Mouse (Mus musculus): ENCODE measurements around the gene Gkn1. TPM values are rescaled to one million over a fixed set of nuclear protein-coding genes. Genes with fewer than 3 reads are reported as not detected.

Gkn1 gene
- polyA plus RNA-seq, 1 experiment, result not detected

DNA sequence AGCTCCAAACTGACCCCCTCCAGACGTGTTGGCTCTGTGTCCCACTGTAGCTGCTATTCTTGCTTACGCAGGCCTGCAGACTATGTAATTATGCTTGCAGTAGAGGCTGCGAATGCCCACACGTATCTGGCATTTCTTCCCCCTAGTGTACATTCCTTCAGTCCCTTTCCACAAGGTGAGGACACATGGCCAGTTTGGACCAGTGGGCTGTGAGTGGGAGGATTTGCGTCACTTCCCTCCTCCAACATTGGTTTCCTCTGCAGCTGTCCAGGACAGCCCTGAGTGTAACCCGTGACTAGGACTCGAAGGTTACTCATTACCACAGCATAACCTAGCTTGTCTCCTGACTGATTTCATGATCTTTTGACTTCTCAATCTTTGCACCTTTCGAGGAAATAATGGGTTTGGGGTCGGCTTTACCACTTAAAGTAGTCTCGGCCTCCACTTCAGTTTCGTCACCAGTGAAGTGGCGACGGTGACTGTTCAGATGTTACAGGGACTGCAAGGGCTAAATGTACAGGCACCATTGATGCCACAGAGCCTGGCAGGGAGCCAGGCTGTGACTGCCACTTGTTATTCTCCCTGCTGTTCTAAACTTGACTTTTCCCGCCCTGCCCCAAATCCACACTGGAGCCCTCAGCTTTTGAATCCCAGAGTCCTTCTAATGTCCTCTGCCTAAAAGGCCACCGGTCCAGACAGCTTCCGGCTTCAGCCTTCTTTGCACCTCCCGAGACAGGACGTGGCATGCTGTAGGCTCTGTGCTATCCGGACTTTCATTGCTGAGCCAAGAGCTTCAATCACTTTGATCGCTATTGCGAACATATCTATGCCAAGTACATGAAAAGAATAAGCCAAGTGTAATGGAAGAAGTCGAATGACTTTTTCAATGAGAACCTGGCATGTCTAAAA, 22.2 kb downstream of the Gkn1 start:
- H3K4me1 ChIP-seq (ENCODE audit: control insufficient read depth, insufficient read depth, low read length), result peaks cover 11% of the 10 kb centered on the region
- TF ChIP-seq POLR2A (IDR thresholded peaks at IDR 0.05; ENCODE audit: borderline replicate concordance, low read depth, low read length) (no peak), CTCF (IDR thresholded peaks at IDR 0.05; ENCODE audit: low read depth, low read length) (no peak)
- H3K27ac ChIP-seq (ENCODE audit: insufficient read depth, low read depth, low read length), result peak overlapping the region; percentile 36; the same call in 1 of the 2 replicates
- no peak overlapping the region for H3K4me3 ChIP-seq (ENCODE audit: insufficient read depth, low read length)

DNA sequence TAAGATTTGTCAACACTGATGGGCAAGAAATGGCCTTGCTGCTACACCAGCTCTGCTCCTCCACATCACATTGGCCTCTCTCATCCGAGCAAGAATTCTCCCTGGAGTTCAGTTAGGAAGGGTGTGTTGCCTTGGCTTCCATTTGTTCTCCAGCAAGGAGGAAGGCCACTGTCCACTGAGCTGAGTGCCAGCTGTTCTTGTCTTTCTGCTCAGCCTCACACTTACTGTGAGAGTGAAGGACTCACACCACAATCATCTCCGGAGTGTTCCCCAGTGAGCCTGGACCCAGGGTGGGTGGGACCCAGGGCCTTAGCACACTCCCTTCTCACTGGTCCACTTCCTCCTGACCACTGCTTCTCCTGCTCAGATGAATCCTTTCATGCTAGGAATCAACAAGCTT, 23.8 kb downstream of the Gkn1 start:
- H3K4me1 ChIP-seq (ENCODE audit: control insufficient read depth, insufficient read depth, low read length), result peaks cover 11% of the 10 kb centered on the region
- H3K27ac ChIP-seq (ENCODE audit: insufficient read depth, low read depth, low read length), result no peak overlapping the region
- no peak for TF ChIP-seq POLR2A (IDR thresholded peaks at IDR 0.05; ENCODE audit: borderline replicate concordance, low read depth, low read length)
- no peak for TF ChIP-seq CTCF (IDR thresholded peaks at IDR 0.05; ENCODE audit: low read depth, low read length)
- H3K4me3 ChIP-seq (ENCODE audit: insufficient read depth, low read length), result no peak overlapping the region

DNA sequence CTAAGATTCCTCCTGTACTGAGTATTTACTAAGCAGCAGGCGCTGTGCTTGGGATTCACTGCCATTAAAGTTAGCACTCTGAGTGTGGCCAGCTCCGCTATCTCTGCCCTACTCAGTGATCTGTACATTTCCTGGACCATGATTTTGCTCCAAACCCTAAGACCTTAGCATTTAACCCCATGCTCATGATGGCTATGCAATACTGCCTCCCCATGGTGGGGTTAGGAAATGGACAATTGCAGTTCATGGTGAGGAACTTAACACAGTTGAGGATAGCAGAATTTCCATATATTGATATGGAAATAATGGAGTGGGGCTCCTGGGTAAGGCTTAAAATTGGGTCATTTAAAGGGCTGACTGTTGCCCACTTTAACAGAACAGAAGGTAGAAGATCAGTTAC, 27.4 kb downstream of the Gkn1 start:
- H3K27ac ChIP-seq (ENCODE audit: insufficient read depth, low read depth, low read length), result no peak overlapping the region
- peaks cover 6% of the 10 kb centered on the region for H3K4me1 ChIP-seq (ENCODE audit: control insufficient read depth, insufficient read depth, low read length)
- no peak overlapping the region for H3K4me3 ChIP-seq (ENCODE audit: insufficient read depth, low read length)
- TF ChIP-seq CTCF (IDR thresholded peaks at IDR 0.05; ENCODE audit: low read depth, low read length), result no peak
- no peak for TF ChIP-seq POLR2A (IDR thresholded peaks at IDR 0.05; ENCODE audit: borderline replicate concordance, low read depth, low read length)

DNA sequence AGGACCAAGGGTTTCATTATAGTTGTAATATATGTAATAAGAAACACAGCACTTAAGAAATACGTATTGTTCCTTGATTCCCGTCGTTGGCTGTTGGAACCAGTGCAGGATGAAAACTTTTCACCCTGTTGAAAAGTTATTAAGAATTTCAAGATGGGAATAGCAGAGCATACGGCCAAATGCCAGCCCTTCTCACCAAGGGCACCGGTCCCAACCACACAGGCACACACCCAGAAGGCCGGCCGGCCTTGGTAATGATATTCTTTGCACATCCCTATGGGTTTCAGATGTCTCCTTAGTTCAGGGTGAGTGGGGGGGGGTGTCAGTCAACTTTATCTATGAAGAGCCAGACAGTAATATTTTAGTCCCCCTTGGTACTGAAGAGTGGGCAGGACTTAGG, 32.1 kb downstream of the Gkn1 start:
- Histone ChIP-seq H3K4me1 (ENCODE audit: control insufficient read depth, insufficient read depth, low read length) (peaks cover 9% of the 10 kb centered on the region), H3K27ac (ENCODE audit: insufficient read depth, low read depth, low read length) (no peak overlapping the region), H3K4me3 (ENCODE audit: insufficient read depth, low read length) (no peak overlapping the region)
- no peak for TF ChIP-seq POLR2A (IDR thresholded peaks at IDR 0.05; ENCODE audit: borderline replicate concordance, low read depth, low read length)
- no peak for TF ChIP-seq CTCF (IDR thresholded peaks at IDR 0.05; ENCODE audit: low read depth, low read length)

DNA sequence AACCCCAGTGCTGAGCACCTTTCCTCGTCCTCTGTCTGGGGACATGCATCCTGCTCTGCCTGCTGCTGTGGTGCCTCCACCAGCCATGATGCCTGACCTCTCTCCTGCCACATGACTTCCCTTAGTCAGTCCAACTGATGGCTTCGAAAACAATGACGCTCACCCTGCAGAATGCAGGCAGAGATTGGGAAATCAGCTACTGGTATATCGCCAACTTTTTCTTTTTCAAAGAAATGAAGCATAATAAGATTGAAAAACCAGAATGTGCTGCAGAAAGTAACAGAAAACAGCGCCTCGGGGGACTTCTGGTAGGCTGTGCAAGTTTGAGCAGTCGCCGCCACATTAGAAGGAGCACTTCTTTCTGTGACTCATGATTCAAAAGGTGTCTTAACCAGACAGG, 33.8 kb downstream of the Gkn1 start:
- H3K4me3 ChIP-seq (ENCODE audit: insufficient read depth, low read length), result no peak overlapping the region
- TF ChIP-seq CTCF (IDR thresholded peaks at IDR 0.05; ENCODE audit: low read depth, low read length) (no peak), POLR2A (IDR thresholded peaks at IDR 0.05; ENCODE audit: borderline replicate concordance, low read depth, low read length) (no peak)
- H3K27ac ChIP-seq (ENCODE audit: insufficient read depth, low read depth, low read length), result no peak overlapping the region
- peaks cover 9% of the 10 kb centered on the region for H3K4me1 ChIP-seq (ENCODE audit: control insufficient read depth, insufficient read depth, low read length)

DNA sequence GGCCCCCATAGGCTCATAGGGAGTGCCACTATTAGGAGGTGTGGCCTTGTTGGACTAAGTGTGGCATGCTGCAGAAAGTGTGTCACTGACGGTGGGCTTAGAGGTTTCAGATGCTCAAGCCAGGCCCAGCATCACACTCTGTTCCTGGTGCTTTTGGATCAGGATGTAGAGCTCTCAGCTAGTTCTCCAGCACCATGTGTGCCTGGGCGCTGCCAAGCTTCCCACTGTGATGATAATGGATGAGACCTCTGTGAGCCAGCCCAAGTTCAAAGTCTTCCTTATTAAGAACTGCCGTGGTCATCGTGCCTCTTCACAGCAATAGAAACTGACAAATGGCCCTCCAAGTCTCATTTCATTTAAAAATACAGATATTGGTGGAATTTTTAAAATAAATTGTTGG, 38.0 kb downstream of the Gkn1 start:
- Histone ChIP-seq H3K4me3 (ENCODE audit: insufficient read depth, low read length) (no peak overlapping the region), H3K4me1 (ENCODE audit: control insufficient read depth, insufficient read depth, low read length) (peaks cover 9% of the 10 kb centered on the region), H3K27ac (ENCODE audit: insufficient read depth, low read depth, low read length) (no peak overlapping the region)
- no peak for TF ChIP-seq POLR2A (IDR thresholded peaks at IDR 0.05; ENCODE audit: borderline replicate concordance, low read depth, low read length)
- TF ChIP-seq CTCF (IDR thresholded peaks at IDR 0.05; ENCODE audit: low read depth, low read length), result no peak

DNA sequence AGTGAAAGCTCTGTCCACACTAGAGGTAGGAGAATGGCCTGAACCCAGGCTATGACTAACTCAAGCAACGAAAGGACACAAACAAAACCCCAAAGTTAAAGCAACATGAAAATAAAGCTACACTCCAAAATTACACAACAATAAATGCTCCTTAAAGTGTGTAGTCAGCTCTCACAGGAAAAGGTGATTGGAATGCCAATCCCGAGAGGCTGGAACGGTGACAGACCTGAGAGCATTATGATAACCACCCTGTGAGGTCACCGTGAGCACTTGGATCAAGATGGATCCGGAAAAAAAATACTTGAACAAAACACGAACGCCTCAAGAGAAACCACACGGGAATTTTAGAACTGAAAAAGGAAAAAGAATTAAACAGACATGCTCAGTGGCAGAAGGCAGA, 46.3 kb downstream of the Gkn1 start:
- H3K4me1 ChIP-seq (ENCODE audit: control insufficient read depth, insufficient read depth, low read length), result peaks cover 3% of the 10 kb centered on the region; the same call in 1 of the 2 replicates
- TF ChIP-seq CTCF (IDR thresholded peaks at IDR 0.05; ENCODE audit: low read depth, low read length) (no peak), POLR2A (IDR thresholded peaks at IDR 0.05; ENCODE audit: borderline replicate concordance, low read depth, low read length) (no peak)

DNA sequence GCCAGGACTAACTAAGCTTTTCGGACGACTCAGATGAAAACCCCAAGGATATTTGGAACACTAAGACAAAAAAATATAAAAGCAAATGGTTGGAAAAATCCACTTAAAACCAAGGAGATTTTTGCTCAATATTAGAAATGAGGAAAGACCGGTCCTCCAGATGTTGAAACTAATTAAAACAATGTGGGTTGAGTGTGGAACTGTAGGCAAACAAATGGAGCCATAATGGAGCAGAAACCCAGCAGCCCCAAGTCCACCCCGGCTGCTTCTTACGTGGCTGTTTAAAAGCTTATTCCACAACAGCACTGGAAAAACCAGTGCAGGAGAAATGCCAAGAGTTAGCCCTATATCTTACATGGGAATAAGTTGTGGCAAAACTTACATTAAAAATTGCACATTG, 48.0 kb downstream of the Gkn1 start:
- TF ChIP-seq POLR2A (IDR thresholded peaks at IDR 0.05; ENCODE audit: borderline replicate concordance, low read depth, low read length) (no peak), CTCF (IDR thresholded peaks at IDR 0.05; ENCODE audit: low read depth, low read length) (no peak)
- peaks cover 3% of the 10 kb centered on the region; the same call in 1 of the 2 replicates for H3K4me1 ChIP-seq (ENCODE audit: control insufficient read depth, insufficient read depth, low read length)
- H3K4me3 ChIP-seq (ENCODE audit: insufficient read depth, low read length), result no peak overlapping the region
- no peak overlapping the region for H3K27ac ChIP-seq (ENCODE audit: insufficient read depth, low read depth, low read length)

More for the DNA sequence above, 46.3 kb downstream of the Gkn1 start:
- Histone ChIP-seq H3K4me3 (ENCODE audit: insufficient read depth, low read length) (no peak overlapping the region), H3K27ac (ENCODE audit: insufficient read depth, low read depth, low read length) (no peak overlapping the region)

DNA sequence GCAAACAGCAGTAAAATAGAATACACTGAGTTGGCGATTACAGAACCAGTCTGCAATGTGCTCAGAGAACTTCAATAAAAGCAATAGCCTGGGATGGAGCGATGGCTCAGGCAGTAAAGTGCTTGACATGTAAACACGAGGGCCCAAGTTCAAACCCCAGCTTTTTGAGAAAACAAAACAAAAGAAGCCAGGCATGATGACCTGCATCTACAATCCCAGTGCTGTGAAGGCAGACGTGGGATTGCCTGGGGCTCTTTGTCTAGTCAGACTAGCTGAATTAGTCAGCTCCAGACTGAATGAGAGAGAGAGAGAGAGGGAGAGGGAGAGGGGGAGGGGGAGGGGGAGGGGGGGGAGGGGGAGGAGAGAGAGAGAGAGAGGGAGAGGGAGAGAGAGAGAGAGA, 48.8 kb downstream of the Gkn1 start:
- Histone ChIP-seq H3K4me3 (ENCODE audit: insufficient read depth, low read length) (no peak overlapping the region), H3K27ac (ENCODE audit: insufficient read depth, low read depth, low read length) (no peak overlapping the region), H3K4me1 (ENCODE audit: control insufficient read depth, insufficient read depth, low read length) (peaks cover 3% of the 10 kb centered on the region; the same call in 1 of the 2 replicates)
- TF ChIP-seq CTCF (IDR thresholded peaks at IDR 0.05; ENCODE audit: low read depth, low read length) (no peak), POLR2A (IDR thresholded peaks at IDR 0.05; ENCODE audit: borderline replicate concordance, low read depth, low read length) (no peak)

Other genes starting within 250 kb of the Gkn1 start
- not detected in 2 replicates for gene D6Ertd527e, start 246.2 kb downstream of the Gkn1 start, polyA plus RNA-seq (2012; ENCODE audit: insufficient read depth, insufficient read length, missing spikeins)
- 0.63 and 1.5 TPM in 2 replicates for gene Antxr1, start 15.1 kb downstream of the Gkn1 start, polyA plus RNA-seq (2012; ENCODE audit: insufficient read depth, insufficient read length, missing spikeins)
- not detected in 2 replicates for gene Gkn2, start 22.4 kb upstream of the Gkn1 start, polyA plus RNA-seq (2012; ENCODE audit: insufficient read depth, insufficient read length, missing spikeins)
- not detected in 2 replicates for gene Gkn3, start 38.0 kb upstream of the Gkn1 start, polyA plus RNA-seq (2012; ENCODE audit: insufficient read depth, insufficient read length, missing spikeins)
- not detected in 2 replicates for gene Bmp10, start 78.1 kb upstream of the Gkn1 start, polyA plus RNA-seq (2012; ENCODE audit: insufficient read depth, insufficient read length, missing spikeins)
- 66.3 and 69.0 TPM in 2 replicates for gene Arhgap25, start 182.3 kb upstream of the Gkn1 start, polyA plus RNA-seq (2012; ENCODE audit: insufficient read depth, insufficient read length, missing spikeins)
- gene Prokr1, start 239.8 kb upstream of the Gkn1 start, polyA plus RNA-seq (2012; ENCODE audit: insufficient read depth, insufficient read length, missing spikeins), result 0.70 and 1.1 TPM in 2 replicates